Mouse (Mus musculus) urinary bladder, postnatal 10 days (tissue): ENCODE measurements at regions not wholly inside any gene's neighbourhood (a gene's known extent, or its start where the extent isn't known, plus 50 kb on each side); places are given as distances from the start of the nearest gene placed in this dataset.
A peak's percentile ranks its signal among the peaks of the same experiment; 100 is the strongest.

ENCODE experiments used
- DNase-seq: peaks from one replicate; pipeline ENCODE4 v3.0.0; 2022; ENCODE audit warnings: low spot score

DNA sequence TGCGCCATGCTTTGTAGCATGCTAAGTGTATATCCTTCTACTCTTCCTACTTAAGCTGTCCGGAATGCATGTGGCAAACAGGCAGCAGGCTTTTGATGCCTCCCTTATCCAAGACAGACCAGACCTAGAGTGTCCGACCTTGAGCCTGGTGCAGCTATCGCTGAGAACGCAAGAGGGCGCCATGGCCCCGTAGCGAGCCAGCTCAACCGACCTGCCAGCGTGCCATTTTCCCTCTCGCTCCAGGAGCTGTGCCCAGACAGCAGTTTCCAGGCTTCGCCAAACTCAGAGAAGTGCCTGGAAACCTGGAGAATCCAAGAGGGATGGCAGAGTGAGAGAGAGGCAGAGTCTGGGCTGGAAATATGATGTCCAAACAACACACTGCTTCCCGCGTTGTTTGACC lies 155.8 kb upstream of the Gm12830 start:
- peak; percentile 46 for DNase-seq

GRCm38 (mm10) chr4:114666238-114666978 lies 155.1 kb upstream of the Gm12830 start:
- DNase-seq, result no peak

GRCm38 (mm10) chr4:114666979-114667328 lies 154.6 kb upstream of the Gm12830 start:
- DNase-seq, result no peak

GRCm38 (mm10) chr4:114672096-114672720 lies 149.3 kb upstream of the Gm12830 start:
- DNase-seq, result no peak

DNA sequence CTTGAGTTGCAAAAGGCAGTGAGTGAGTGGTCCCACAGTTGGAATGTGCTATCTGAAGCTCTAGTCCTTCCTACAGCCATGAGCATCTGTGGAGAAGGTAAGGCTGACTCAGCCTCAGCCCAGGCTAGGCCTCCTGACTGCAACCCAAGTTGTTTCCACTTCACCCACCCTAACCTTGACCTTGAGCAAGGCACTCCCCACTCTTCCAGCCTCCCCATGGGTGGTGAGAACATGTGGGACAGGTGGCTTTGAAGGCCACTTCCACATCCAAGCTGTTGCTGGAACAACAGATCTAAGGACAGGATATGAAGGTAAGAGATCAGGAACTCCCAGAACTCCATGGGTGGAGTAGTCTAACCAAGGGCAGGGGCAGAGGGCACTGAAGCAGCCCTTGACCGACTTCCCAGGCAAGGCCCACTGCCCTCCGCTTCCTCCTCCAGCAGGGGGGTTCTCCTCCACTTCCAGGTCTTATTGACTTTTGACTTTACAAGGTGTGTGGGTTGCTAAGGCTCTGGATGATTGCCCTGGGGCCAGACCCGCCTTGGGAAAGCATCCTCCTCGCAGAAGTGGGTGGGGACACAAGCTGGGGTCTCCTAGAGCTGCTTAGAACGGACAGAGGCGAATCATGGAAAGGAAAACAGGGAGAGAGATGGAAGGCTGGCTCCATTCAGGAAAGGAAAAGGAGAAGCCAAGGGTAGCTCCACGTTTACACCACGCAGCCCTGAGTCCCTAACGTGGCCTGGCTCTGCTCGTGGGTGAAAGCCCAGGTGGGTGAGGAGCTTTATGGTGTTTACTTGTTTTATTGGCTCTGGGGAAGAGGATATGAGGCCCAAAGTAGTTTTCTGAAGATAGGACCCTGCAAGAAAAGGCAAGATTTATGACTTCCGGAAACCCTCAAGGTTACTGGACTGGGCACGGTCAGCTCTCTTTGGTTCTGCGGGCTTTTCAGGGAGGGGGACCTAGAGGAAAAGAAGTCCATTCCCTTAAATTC lies 144.3 kb upstream of the Gm12830 start:
- DNase-seq, result no peak

DNA sequence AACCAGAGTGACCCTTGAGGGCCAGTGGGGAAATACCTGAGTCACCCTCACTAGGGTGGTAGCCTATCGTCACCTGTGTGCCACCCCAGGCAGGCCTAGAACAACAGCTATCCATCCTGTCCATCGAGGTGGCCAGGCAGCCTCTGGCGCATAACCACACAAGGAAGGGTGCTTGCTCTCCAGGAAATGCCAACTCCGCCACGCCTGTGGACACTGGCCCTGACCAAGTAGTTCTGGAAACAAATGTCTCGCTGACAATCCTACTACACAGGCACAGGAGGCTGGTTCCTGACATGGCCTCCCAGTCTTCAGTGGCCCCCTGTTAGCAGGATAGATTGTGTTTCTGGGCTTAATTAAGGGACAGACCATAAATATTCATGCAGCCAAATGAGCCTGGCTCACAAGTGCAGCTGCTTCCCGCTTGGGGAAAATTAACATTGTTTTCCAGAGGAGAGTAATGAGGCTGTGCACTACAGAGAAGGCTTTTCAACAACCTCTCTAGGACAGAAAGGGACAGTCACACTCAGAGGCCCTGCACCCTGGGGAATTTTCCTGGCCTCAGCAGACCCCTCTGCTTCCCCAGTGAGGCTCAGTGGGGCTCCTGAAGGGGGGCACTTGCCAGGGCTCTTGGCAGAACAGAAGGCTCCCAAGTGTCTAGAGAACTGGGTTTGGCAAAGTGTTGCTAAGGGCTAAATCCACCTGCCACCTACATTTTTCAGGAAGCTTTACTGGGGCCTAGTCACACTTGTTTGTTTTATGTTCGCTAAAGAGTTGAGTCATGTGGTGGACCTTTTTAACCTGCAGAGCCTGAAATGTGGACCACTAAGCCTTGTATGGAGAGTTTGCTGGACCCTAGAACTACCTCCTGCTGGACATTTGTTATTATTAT lies 143.2 kb upstream of the Gm12830 start:
- no peak for DNase-seq

- DNase-seq, result no peak
These were observed 141.2 kb upstream of the Gm12830 start for GRCm38 (mm10) chr4:114680360-114680759.

GRCm38 (mm10) chr4:114682955-114683354 lies 138.6 kb upstream of the Gm12830 start:
- DNase-seq, result no peak

GRCm38 (mm10) chr4:114683696-114684095 lies 137.8 kb upstream of the Gm12830 start:
- no peak for DNase-seq

GRCm38 (mm10) chr4:114684844-114685382 lies 136.6 kb upstream of the Gm12830 start:
- no peak for DNase-seq

GRCm38 (mm10) chr4:114685454-114685853 lies 136.1 kb upstream of the Gm12830 start:
- DNase-seq, result no peak

DNA sequence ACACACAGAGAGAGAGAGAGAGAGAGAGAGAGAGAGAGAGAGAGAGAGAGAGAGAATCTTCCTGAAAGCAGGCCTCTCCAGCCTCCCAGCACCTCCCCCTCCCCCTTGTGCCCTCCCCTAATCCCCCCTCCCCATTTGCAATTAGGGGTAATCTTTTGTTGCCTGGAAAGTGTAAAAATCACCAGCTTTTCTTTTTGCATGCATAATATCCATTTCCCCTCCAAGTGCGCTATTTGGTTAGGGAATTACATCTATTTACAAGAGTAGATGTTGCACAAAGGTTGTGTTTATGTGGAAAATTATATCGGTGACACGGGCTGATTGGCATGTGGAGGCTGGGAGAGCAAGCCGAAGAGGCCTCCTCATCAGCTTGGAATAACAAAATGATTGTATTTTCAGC lies 135.4 kb upstream of the Gm12830 start:
- DNase-seq, result no peak

GRCm38 (mm10) chr4:114688356-114688972 lies 133.1 kb upstream of the Gm12830 start:
- DNase-seq, result no peak

- no peak for DNase-seq
These were observed 132.6 kb upstream of the Gm12830 start for GRCm38 (mm10) chr4:114688973-114689371.

- DNase-seq, result no peak
These were observed 115.9 kb upstream of the Gm12830 start for GRCm38 (mm10) chr4:114705586-114705985.

GRCm38 (mm10) chr4:114710182-114710909 lies 111.2 kb upstream of the Gm12830 start:
- no peak for DNase-seq

- no peak for DNase-seq
These were observed 110.4 kb upstream of the Gm12830 start for GRCm38 (mm10) chr4:114711082-114711481.

DNA sequence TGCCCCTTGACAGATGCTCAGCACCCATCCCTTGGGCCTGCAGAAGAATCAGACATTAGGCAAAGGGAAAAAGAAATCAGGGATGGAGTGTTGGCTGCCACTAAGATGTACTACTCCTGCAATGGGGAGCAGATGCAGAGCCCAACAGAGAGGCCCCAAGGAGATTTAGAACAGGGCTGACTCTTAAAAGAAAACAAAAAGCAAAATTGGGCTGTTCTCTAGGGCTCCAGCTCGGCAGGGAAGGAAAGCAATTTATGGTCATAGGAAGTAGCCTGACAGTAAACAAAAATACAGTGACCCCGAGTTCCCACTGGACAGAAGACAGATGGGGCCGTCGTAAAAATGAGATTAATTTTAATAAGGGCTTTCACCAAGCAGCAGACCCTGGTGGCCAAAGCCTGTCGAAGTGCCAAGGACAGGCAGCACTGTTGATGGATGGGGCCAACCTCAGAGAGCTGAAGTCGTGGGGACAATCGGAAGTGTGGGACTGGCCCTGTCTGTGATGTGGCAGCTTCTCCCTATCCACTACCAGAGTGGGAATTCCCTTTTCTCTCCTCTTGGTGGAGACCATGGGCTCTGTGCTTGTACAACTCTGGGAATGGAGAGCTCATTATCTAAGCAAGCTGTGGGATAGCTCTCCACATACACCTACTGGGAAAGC lies 109.4 kb upstream of the Gm12830 start:
- no peak for DNase-seq

GRCm38 (mm10) chr4:114712921-114713527 lies 108.5 kb upstream of the Gm12830 start:
- DNase-seq, result no peak
